Mouse (Mus musculus) testis, adult 2 months (tissue): ENCODE measurements around the gene Akr1a1.

Source experiments
- CTCF ChIP-seq: fragments of 200-500 bp; IDR thresholded peaks from 2 replicates; pipeline ENCODE4 v1.5.1; 2012; ENCODE audit warnings: low read depth, mild to moderate bottlenecking, inconsistent platforms, low read length, moderate library complexity; ENCODE audit not compliant: control insufficient read depth, insufficient read depth, insufficient replicate concordance
- POLR2A ChIP-seq: fragments of 200-500 bp; IDR thresholded peaks from 2 replicates; pipeline ENCODE4 v1.6.1; 2012; ENCODE audit warnings: low read depth, mild to moderate bottlenecking, inconsistent platforms, low read length, moderate library complexity; ENCODE audit not compliant: control insufficient read depth

- no peak for TF ChIP-seq POLR2A
- no peak for TF ChIP-seq CTCF
Measured at GRCm38 (mm10) chr4:116655658-116656057, 4.2 kb upstream of the Akr1a1 start.
